Mouse (Mus musculus) heart, adult 2 months (tissue): Measurements from ENCODE around the gene Rbl2.

Experiments
- CTCF ChIP-seq: fragments of 200-600 bp; IDR thresholded peaks from 2 replicates; pipeline ENCODE4 v1.8.1; 2022; ENCODE audit warnings: antibody characterized with exemption, mild to moderate bottlenecking, moderate library complexity
- EP300 ChIP-seq: fragments of 200-500 bp; IDR thresholded peaks from 2 replicates; pipeline ENCODE4 v1.6.1; 2011; ENCODE audit warnings: low read depth, low read length, control low read depth; ENCODE audit not compliant: insufficient read depth

DNA sequence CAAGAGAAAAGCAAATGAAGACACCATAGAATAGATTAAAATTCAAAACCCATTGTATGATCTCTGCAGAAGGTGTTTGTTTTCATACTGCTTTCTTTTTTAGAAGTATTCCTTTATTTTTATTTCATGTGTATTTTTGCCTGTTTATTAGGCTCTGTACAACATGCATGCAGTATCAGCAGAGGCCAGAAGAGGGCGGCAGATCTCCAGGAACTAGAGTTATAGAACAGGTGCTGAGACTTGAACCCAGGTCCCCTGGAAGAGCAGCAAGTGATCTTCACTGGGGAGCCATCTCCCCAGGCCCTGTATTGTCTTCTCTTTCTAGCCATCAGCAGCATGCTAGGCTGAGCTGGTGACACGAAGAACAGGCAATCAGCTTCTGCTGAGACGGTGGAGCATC lies 84.0 kb downstream of the Rbl2 start:
- TF ChIP-seq EP300 (no peak), CTCF (0 out of 2 replicates have a peak, but pooled peaks have one; percentile 3)
